Mouse (Mus musculus): ENCODE results near the gene Gm2663. TPM values are rescaled to one million over a fixed set of nuclear protein-coding genes. Genes with fewer than 3 reads are reported as not detected.
"Not testable (repeated sequence)": the region's sequence is repeated elsewhere in the genome, so short reads cannot be mapped to it uniquely, and the experiment has no call there.

Gm2663 gene
- polyA plus RNA-seq, 1 experiment from 2014 or later: not detected

DNA sequence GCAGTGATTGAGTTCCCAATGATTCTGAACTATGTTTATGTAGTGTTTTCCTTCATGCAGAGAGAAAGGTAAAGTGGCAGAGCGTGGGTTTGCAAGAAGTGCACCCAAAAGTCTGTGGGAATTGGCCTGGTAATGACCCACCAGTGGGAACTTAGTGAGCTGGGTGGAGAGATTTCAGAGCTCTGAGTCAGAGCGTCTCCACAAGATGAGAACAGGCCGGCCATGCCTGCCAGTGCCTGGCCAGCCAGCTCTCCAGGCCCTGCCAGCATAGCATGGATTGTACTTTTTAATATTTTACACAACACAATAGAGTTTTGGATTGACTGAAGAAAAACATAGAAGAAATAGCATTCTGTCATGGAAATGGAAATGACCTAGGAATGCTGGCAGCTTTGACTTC lies 31.5 kb upstream of the Gm2663 start:
- no peaks in the 10 kb centered on the region for H3K27me3 ChIP-seq (ENCODE audit: control insufficient read depth, insufficient read depth, low read depth, low read length)
- no peak for ATAC-seq (ENCODE audit: low read depth)
- no peaks in the 10 kb centered on the region for H3K9me3 ChIP-seq (ENCODE audit: control insufficient read depth, low read length)
- H3K9ac ChIP-seq (ENCODE audit: low read length): no peak overlapping the region
- H3K27ac ChIP-seq (ENCODE audit: low read length): no peak overlapping the region
- H3K4me1 ChIP-seq (replicated peaks; ENCODE audit: control insufficient read depth, insufficient read depth, low read length): no peaks in the 10 kb centered on the region
- no peak overlapping the region for H3K4me2 ChIP-seq (ENCODE audit: low read depth, low read length)
- WGBS: 83% methylated on average over 3 of the region's 3 CpGs
- no peaks in the 10 kb centered on the region for H3K36me3 ChIP-seq (ENCODE audit: control insufficient read depth, insufficient read depth, low read length)
- no peak overlapping the region for H3K4me3 ChIP-seq (ENCODE audit: low read length)

DNA sequence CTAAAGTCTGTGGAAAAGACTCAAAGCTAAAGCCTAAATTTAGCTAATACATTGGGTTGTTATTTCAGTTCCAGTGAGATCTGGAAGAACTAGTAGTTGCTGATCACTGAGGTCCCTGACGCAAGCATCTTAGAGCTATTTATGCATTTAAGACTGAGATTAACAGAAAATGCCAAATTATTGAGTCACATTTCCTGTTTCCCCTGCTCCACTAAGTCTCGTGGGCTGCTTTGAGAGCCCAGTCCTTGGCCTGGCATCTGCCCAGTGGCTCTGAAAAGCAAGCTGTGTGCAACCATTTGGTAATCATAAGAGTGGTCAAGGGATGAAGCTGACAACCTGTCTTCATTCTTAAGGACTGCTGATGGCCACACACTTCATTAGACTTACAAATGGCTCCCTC lies 27.8 kb upstream of the Gm2663 start:
- Histone ChIP-seq H3K4me3 (ENCODE audit: low read length) (no peak overlapping the region), H3K4me2 (ENCODE audit: low read depth, low read length) (no peak overlapping the region), H3K27ac (ENCODE audit: low read length) (no peak overlapping the region), H3K9ac (ENCODE audit: low read length) (no peak overlapping the region), H3K9me3 (ENCODE audit: control insufficient read depth, low read length) (no peaks in the 10 kb centered on the region), H3K36me3 (ENCODE audit: control insufficient read depth, insufficient read depth, low read length) (no peaks in the 10 kb centered on the region), H3K27me3 (ENCODE audit: control insufficient read depth, insufficient read depth, low read depth, low read length) (no peaks in the 10 kb centered on the region), H3K4me1 (replicated peaks; ENCODE audit: control insufficient read depth, insufficient read depth, low read length) (no peaks in the 10 kb centered on the region)
- ATAC-seq (ENCODE audit: low read depth): no peak
- 18% methylated on average over 2 of the region's 2 CpGs for WGBS

DNA sequence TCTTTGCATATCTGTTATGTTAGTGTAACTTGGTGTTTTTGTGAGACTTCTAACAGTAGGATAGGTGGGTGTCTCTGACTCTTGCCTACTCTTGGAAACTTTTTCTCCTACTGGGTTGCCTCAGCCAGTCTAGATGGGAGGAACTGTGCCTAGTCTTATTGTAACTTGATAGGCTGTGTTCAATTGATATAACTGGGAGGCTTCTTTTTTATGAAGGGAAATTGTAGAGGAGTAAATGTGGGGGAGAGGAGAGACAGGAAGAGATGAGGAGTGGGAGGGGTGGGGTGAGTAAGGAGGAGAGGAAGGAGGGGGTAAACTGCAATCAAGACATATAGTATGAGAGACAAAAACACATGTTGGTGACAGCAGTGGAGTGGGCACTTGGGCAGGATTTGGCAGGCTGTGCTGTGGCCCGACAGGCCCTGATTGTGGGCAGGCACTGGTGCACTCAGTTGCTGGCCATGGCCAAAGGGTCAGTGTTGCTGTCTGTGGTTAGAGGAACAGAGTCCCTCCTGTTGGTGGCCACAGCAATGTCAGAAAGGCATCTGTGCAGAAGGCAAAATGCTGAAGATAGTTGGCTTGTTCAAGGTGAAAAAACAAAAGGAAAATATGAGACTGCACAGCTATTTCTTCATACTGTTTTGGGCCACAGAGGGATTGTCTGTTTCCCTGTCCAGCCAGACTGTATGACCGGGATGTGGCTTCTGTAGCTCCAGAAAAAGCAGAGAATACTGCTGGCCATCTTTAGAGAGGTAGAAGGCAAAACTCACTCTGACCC lies 26.8 kb upstream of the Gm2663 start:
- no peak overlapping the region for H3K9ac ChIP-seq (ENCODE audit: low read length)
- no peak overlapping the region for H3K4me2 ChIP-seq (ENCODE audit: low read depth, low read length)
- 55% methylated on average over 2 of the region's 2 CpGs for WGBS
- no peak for ATAC-seq (ENCODE audit: low read depth)
- no peak overlapping the region for H3K27ac ChIP-seq (ENCODE audit: low read length)
- H3K4me3 ChIP-seq (ENCODE audit: low read length): no peak overlapping the region
- no peaks in the 10 kb centered on the region for H3K36me3 ChIP-seq (ENCODE audit: control insufficient read depth, insufficient read depth, low read length)
- H3K9me3 ChIP-seq (ENCODE audit: control insufficient read depth, low read length): no peaks in the 10 kb centered on the region
- H3K27me3 ChIP-seq (ENCODE audit: control insufficient read depth, insufficient read depth, low read depth, low read length): no peaks in the 10 kb centered on the region
- H3K4me1 ChIP-seq (replicated peaks; ENCODE audit: control insufficient read depth, insufficient read depth, low read length): no peaks in the 10 kb centered on the region

DNA sequence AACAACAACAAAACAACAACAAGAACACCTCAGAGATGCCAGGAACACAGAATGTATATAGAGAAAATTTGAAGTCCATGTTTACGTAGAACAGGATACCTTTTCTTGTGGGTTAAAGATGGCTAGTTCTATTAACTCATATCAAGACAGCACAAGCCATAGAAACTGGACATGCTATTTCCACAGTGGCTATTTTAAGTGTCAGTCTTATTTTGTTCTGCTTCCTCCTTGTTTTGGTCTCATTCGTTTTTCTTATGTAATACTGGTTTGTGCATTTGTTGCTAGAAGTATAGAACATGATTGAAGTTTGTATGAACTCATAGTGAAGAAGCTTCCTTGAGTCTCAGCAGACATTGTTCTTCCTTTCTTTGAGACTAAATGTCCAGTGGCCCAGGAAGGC lies 19.9 kb upstream of the Gm2663 start:
- H3K4me2 ChIP-seq (ENCODE audit: low read depth, low read length): no peak overlapping the region
- no peak overlapping the region for H3K9ac ChIP-seq (ENCODE audit: low read length)
- H3K36me3 ChIP-seq (ENCODE audit: control insufficient read depth, insufficient read depth, low read length): no peaks in the 10 kb centered on the region
- 73% methylated on average over 2 of the region's 2 CpGs for WGBS
- no peaks in the 10 kb centered on the region for H3K4me1 ChIP-seq (replicated peaks; ENCODE audit: control insufficient read depth, insufficient read depth, low read length)
- H3K9me3 ChIP-seq (ENCODE audit: control insufficient read depth, low read length): no peaks in the 10 kb centered on the region
- no peak overlapping the region for H3K4me3 ChIP-seq (ENCODE audit: low read length)
- ATAC-seq (ENCODE audit: low read depth): no peak
- H3K27ac ChIP-seq (ENCODE audit: low read length): no peak overlapping the region
- H3K27me3 ChIP-seq (ENCODE audit: control insufficient read depth, insufficient read depth, low read depth, low read length): no peaks in the 10 kb centered on the region

DNA sequence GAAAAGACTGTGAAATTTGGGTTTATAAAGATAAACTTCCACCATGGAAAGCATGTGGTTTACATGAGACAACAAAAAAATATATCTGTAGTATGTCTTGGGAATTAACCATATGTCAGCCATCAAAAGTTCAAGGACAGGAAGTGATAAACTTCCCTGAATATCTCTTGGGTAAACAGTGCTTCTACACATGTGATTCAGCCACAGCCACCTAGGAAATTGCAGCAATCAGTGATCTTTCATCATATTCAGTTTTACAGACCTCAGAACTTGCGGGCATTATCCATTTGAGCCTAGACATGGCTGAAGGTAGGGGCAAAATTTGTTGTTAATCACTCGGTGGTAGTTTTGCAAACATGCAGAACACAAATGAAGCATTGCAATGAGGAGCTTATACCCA lies 19.4 kb upstream of the Gm2663 start:
- H3K9me3 ChIP-seq (ENCODE audit: control insufficient read depth, low read length): no peaks in the 10 kb centered on the region
- H3K9ac ChIP-seq (ENCODE audit: low read length): no peak overlapping the region
- H3K4me3 ChIP-seq (ENCODE audit: low read length): no peak overlapping the region
- no peaks in the 10 kb centered on the region for H3K27me3 ChIP-seq (ENCODE audit: control insufficient read depth, insufficient read depth, low read depth, low read length)
- WGBS: 58% methylated on average over 2 of the region's 2 CpGs
- H3K4me1 ChIP-seq (replicated peaks; ENCODE audit: control insufficient read depth, insufficient read depth, low read length): no peaks in the 10 kb centered on the region
- H3K4me2 ChIP-seq (ENCODE audit: low read depth, low read length): no peak overlapping the region
- ATAC-seq (ENCODE audit: low read depth): no peak
- H3K36me3 ChIP-seq (ENCODE audit: control insufficient read depth, insufficient read depth, low read length): no peaks in the 10 kb centered on the region
- no peak overlapping the region for H3K27ac ChIP-seq (ENCODE audit: low read length)

DNA sequence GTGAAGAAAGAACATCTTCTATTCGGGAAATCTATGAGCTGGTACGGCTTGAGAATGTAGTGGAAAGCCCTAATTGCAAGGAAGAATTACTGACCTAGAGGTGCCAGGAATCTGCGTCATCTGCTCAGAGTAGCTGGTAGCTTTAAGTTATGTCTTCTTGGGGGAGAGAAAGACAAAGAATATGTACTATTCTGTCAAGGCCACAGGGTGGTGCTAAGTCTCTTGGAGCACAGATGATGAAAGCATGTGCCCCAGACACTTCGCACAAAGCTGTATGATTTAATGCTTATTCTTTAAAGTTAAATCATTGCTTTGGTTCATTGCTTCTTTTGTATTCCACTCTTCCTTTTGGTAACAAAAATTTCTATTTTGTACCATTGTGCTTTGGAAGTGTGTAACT lies 15.8 kb upstream of the Gm2663 start:
- no peak overlapping the region for H3K9ac ChIP-seq (ENCODE audit: low read length)
- no peaks in the 10 kb centered on the region for H3K4me1 ChIP-seq (replicated peaks; ENCODE audit: control insufficient read depth, insufficient read depth, low read length)
- ATAC-seq (ENCODE audit: low read depth): no peak
- H3K36me3 ChIP-seq (ENCODE audit: control insufficient read depth, insufficient read depth, low read length): no peaks in the 10 kb centered on the region
- no peaks in the 10 kb centered on the region for H3K9me3 ChIP-seq (ENCODE audit: control insufficient read depth, low read length)
- 73% methylated on average over 4 of the region's 4 CpGs for WGBS
- no peak overlapping the region for H3K27ac ChIP-seq (ENCODE audit: low read length)
- no peaks in the 10 kb centered on the region for H3K27me3 ChIP-seq (ENCODE audit: control insufficient read depth, insufficient read depth, low read depth, low read length)
- no peak overlapping the region for H3K4me3 ChIP-seq (ENCODE audit: low read length)
- H3K4me2 ChIP-seq (ENCODE audit: low read depth, low read length): no peak overlapping the region

DNA sequence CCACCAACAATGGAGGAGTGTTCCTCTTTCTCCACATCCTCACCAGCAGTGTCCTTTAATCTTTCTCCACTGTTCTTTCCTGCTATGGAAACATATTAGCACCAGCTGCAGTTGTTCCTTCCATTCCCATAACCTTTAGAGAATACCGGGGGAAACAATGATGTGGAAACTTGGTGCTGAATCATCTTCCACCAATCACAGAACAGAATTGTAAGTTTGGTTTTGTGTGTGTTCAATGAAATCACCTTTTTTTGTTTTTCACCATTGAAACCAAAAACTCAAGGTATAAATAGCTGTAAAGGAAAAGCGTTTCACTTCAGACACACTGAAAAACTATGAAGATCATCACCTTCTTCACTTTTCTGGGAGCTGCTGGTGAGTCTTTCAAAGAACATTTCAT lies 34.8 kb downstream of the Gm2663 start, which contains the start of gene 1810009J06Rik:
Gene 1810009J06Rik, plus strand, starts transcription at position 301 of the 400 bp plus-strand sequence.
- H3K9ac ChIP-seq (ENCODE audit: low read length); H3K9me3 ChIP-seq (ENCODE audit: control insufficient read depth, low read length); H3K4me1 ChIP-seq (replicated peaks; ENCODE audit: control insufficient read depth, insufficient read depth, low read length); H3K27me3 ChIP-seq (ENCODE audit: control insufficient read depth, insufficient read depth, low read depth, low read length); H3K4me2 ChIP-seq (ENCODE audit: low read depth, low read length); ATAC-seq (ENCODE audit: low read depth); H3K4me3 ChIP-seq (ENCODE audit: low read length); H3K36me3 ChIP-seq (ENCODE audit: control insufficient read depth, insufficient read depth, low read length); H3K27ac ChIP-seq (ENCODE audit: low read length): not testable (repeated sequence)
- WGBS: 92% methylated on average over 2 of the region's 2 CpGs

DNA sequence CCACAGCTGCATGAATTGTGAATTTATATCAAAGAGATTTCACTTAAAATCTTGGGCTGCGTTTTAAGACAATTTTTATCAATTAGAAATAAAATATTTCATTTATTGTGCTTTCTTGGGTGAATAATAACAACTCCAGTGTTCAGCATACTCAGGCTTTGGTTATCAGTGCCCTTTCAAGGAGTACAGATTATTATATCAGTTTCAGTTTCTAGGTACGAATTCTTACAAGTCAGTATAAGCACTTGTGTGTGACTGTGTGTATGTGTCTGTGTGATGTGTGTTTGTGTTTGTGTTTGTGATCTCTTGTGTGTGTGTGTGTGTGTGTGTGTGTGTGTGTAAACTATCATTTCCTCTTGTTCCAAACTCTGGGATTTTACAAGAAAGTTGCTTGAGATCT lies 45.6 kb downstream of the Gm2663 start:
- 42% methylated on average over 2 of the region's 2 CpGs for WGBS
- Histone ChIP-seq H3K4me2 (ENCODE audit: low read depth, low read length) (no peak overlapping the region), H3K36me3 (ENCODE audit: control insufficient read depth, insufficient read depth, low read length) (no peaks in the 10 kb centered on the region), H3K4me1 (replicated peaks; ENCODE audit: control insufficient read depth, insufficient read depth, low read length) (no peaks in the 10 kb centered on the region), H3K27ac (ENCODE audit: low read length) (no peak overlapping the region), H3K9ac (ENCODE audit: low read length) (no peak overlapping the region), H3K9me3 (ENCODE audit: control insufficient read depth, low read length) (no peaks in the 10 kb centered on the region), H3K4me3 (ENCODE audit: low read length) (no peak overlapping the region), H3K27me3 (ENCODE audit: control insufficient read depth, insufficient read depth, low read depth, low read length) (no peaks in the 10 kb centered on the region)
- no peak for ATAC-seq (ENCODE audit: low read depth)

DNA sequence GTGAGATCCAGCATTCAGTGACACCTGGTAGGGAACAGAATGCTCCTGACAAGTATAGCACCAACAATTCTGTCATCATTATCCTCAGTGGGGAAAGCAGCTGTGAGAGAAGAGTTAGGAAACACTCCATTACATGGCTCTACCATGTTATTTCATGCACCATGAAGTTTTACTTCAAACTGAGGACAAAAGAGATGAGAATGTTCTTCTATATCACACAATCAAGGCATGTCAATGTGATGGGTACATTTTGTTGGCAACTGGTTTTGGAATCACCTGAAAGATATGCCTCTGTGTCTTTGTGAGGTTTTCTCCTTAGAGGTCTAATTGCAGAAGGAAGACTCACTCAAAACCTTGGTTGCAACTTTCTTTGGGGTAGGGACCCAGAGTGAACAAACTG lies 47.5 kb downstream of the Gm2663 start, which contains the start of gene Gm4744:
Gene Gm4744, minus strand, starts transcription at position 101 of the 400 bp plus-strand sequence.
- Histone ChIP-seq H3K27me3 (ENCODE audit: control insufficient read depth, insufficient read depth, low read depth, low read length) (no peaks in the 10 kb centered on the region), H3K9me3 (ENCODE audit: control insufficient read depth, low read length) (no peaks in the 10 kb centered on the region), H3K36me3 (ENCODE audit: control insufficient read depth, insufficient read depth, low read length) (no peaks in the 10 kb centered on the region), H3K4me1 (replicated peaks; ENCODE audit: control insufficient read depth, insufficient read depth, low read length) (no peaks in the 10 kb centered on the region), H3K27ac (ENCODE audit: low read length) (no peak within 1 kb of the TSS), H3K9ac (ENCODE audit: low read length) (no peak within 1 kb of the TSS), H3K4me2 (ENCODE audit: low read depth, low read length) (no peak within 1 kb of the TSS), H3K4me3 (ENCODE audit: low read length) (no peak within 1 kb of the TSS)
- no peak for ATAC-seq (ENCODE audit: low read depth)
